Comparison of ENCODE assay signal across 17 mouse cellular contexts in genomic region chrX:142841916-142842315, GRCm38 (mm10).
"Had no signal": no experiment of that assay in that cellular context is flagged by ENCODE, and none has a peak within 500 bp of the region (broad histone marks: within the 10 kb centered on the region; RNA-seq: fewer than 3 reads in every experiment).

No protein-coding gene starts in this region.

- ATAC-seq: liver, postnatal 0 days; lung, postnatal 0 days; midbrain, embryonic 13.5 days; midbrain, embryonic 15.5 days had no signal

- H3K4me1 ChIP-seq: liver, embryonic 15.5 days; lung, embryonic 15.5 days; megakaryocyte, embryonic 14.5 days; midbrain, embryonic 13.5 days; midbrain, embryonic 15.5 days; neural tube, embryonic 12.5 days had no signal

- H3K27ac ChIP-seq: liver, embryonic 15.5 days; lung, embryonic 15.5 days; macrophage; midbrain, embryonic 13.5 days; midbrain, embryonic 15.5 days; neural tube, embryonic 12.5 days had no signal

- H3K9ac ChIP-seq: liver, embryonic 15.5 days; liver, postnatal 0 days; lung, embryonic 15.5 days; midbrain, embryonic 13.5 days; midbrain, embryonic 15.5 days; neural tube, embryonic 12.5 days had no signal

- H3K4me2 ChIP-seq: liver, embryonic 15.5 days; lung, embryonic 15.5 days; midbrain, embryonic 11.5 days; midbrain, embryonic 13.5 days; midbrain, embryonic 15.5 days; neural tube, embryonic 12.5 days had no signal

- H3K27me3 ChIP-seq: liver, embryonic 15.5 days; lung, embryonic 15.5 days; midbrain, embryonic 15.5 days; neural tube, embryonic 12.5 days had no signal

- H3K4me3 ChIP-seq: liver, embryonic 15.5 days; lung, embryonic 15.5 days; megakaryocyte, embryonic 14.5 days; midbrain, embryonic 13.5 days; midbrain, embryonic 15.5 days; neural tube, embryonic 12.5 days had no signal

- H3K36me3 ChIP-seq: lung, embryonic 15.5 days; midbrain, embryonic 13.5 days; midbrain, embryonic 15.5 days; neural tube, embryonic 12.5 days had no signal

- H3K9me3 ChIP-seq: liver, embryonic 15.5 days; lung, embryonic 15.5 days; megakaryocyte, embryonic 14.5 days; midbrain, embryonic 13.5 days; midbrain, embryonic 15.5 days; neural tube, embryonic 12.5 days had no signal

- DNase-seq: liver, postnatal 0 days; lung, adult 2 months; lung, postnatal 14 days; lung, postnatal 36 days; right cerebral cortex, postnatal 14 days; thymus, adult 18-20 months; thymus, postnatal 14 days; thymus, postnatal 36 days had no signal
